Mouse (Mus musculus) myocyte (in vitro differentiated cells): ENCODE measurements around the gene B130006D01Rik. TPM values are rescaled to one million over a fixed set of nuclear protein-coding genes. Genes with fewer than 3 reads are reported as not detected.
A peak's percentile ranks its signal among the peaks of the same experiment; 100 is the strongest.

ENCODE experiments used
- H3K27me3 ChIP-seq: one replicate; pipeline ENCODE4 v1.6.1; 2011; ENCODE audit not compliant: control insufficient read depth, insufficient read depth, insufficient read length
- H3K36me3 ChIP-seq: one replicate; pipeline ENCODE4 v1.6.1; 2011; ENCODE audit not compliant: control insufficient read depth, insufficient read depth
- H3K4me2 ChIP-seq: one replicate; pipeline ENCODE4 v1.6.1; 2011; ENCODE audit warnings: low read depth, control low read depth
- H3K4me3 ChIP-seq: one replicate; pipeline ENCODE4 v1.5.1; 2011; ENCODE audit warnings: mild to moderate bottlenecking, control low read depth, moderate library complexity
- H3K79me2 ChIP-seq: one replicate; pipeline ENCODE4 v1.6.1; 2011; ENCODE audit not compliant: control insufficient read depth, insufficient read depth
- H3ac ChIP-seq: one replicate; pipeline ENCODE4 v1.6.1; 2011; ENCODE audit not compliant: control insufficient read depth, insufficient read length
- CEBPB ChIP-seq: IDR thresholded peaks from 2 replicates; pipeline ENCODE4 v1.6.1; 2011; ENCODE audit warnings: mild to moderate bottlenecking, moderate library complexity; ENCODE audit not compliant: poor library complexity, insufficient read depth, severe bottlenecking
- E2F4 ChIP-seq: IDR thresholded peaks from one replicate; pipeline ENCODE4 v1.6.1; 2011; ENCODE audit warnings: mild to moderate bottlenecking, control low read depth, moderate library complexity; ENCODE audit not compliant: insufficient read depth
- MAX ChIP-seq: IDR thresholded peaks from one replicate; pipeline ENCODE4 v1.6.1; 2011; ENCODE audit warnings: low read depth, mild to moderate bottlenecking, control low read depth
- MYOD1 ChIP-seq, 3 experiments: IDR thresholded peaks; one replicate each; pipeline ENCODE4 v1.6.1; 2011; ENCODE audit warnings: control low read depth in 2 of 3, low read depth in 2 of 3, mild to moderate bottlenecking in 2 of 3, moderate library complexity in 1 of 3; ENCODE audit not compliant: insufficient read length in 2 of 3, control insufficient read depth in 1 of 3
- MYOG ChIP-seq, 3 experiments: IDR thresholded peaks; one replicate each; pipeline ENCODE4 v1.6.1; 2011; ENCODE audit warnings: control low read depth in 2 of 3, low read depth in 2 of 3, mild to moderate bottlenecking in 2 of 3; ENCODE audit not compliant: insufficient read length in 2 of 3, control insufficient read depth in 1 of 3, insufficient read depth in 1 of 3
- POLR2A ChIP-seq: IDR thresholded peaks from one replicate; pipeline ENCODE4 v1.6.1; 2011; ENCODE audit warnings: low read depth, mild to moderate bottlenecking, control low read depth, moderate library complexity; ENCODE audit not compliant: insufficient read length
- POLR2AphosphoS2 ChIP-seq: IDR thresholded peaks from one replicate; pipeline ENCODE4 v1.6.1; 2011; ENCODE audit warnings: low read depth, control low read depth; ENCODE audit not compliant: insufficient read length
- REST ChIP-seq: IDR thresholded peaks from one replicate; pipeline ENCODE4 v1.6.1; 2011; ENCODE audit warnings: mild to moderate bottlenecking, control low read depth, moderate library complexity; ENCODE audit not compliant: insufficient read depth, insufficient read length
- SRF ChIP-seq: IDR thresholded peaks from one replicate; pipeline ENCODE4 v1.6.1; 2011; ENCODE audit warnings: low read depth; ENCODE audit not compliant: control insufficient read depth, insufficient read length
- TCF12 ChIP-seq: IDR thresholded peaks from one replicate; pipeline ENCODE4 v1.6.1; 2011; ENCODE audit warnings: mild to moderate bottlenecking, control low read depth; ENCODE audit not compliant: poor library complexity, insufficient read depth, severe bottlenecking
- TCF3 ChIP-seq: IDR thresholded peaks from one replicate; pipeline ENCODE4 v1.6.1; 2011; ENCODE audit warnings: low read depth, control low read depth; ENCODE audit not compliant: insufficient read length
- USF1 ChIP-seq: IDR thresholded peaks from one replicate; pipeline ENCODE4 v1.6.1; 2011; ENCODE audit warnings: low read depth, mild to moderate bottlenecking, control low read depth, moderate library complexity
- polyA plus RNA-seq: library from polyadenylated mRNA; unstranded; fragments of >200 nt; fragmentation: generic; extraction: Trizol; gene quantifications from one replicate; pipeline ENCODE4 v1.2.1, GENCODE M21; 2012; ENCODE audit warnings: missing spikeins

B130006D01Rik gene
- polyA plus RNA-seq, 1 experiment = 0.02 TPM

DNA sequence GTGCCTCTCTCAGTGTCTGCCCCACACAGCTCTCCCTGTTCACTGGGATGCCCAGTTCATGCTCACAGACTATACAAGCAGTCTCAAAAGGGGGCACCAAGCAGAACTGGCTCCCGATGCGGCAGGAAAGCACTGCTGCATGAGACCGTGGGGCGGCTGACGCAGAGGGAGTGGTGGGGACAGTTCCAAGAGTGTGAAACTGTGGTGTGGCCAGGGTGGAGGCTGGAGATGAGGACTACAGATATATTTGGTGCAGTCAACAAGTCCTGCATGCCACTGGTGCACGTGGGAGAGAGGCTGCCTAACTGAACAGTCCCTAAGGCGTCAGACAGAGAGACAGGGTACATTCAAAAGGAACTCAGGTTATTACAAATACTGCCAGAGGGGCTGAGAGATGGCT is 34.4 kb upstream of the B130006D01Rik start:
- no peaks in the 10 kb centered on the region for H3K27me3 ChIP-seq
- H3ac ChIP-seq = no peak overlapping the region
- no peaks in the 10 kb centered on the region for H3K36me3 ChIP-seq
- TF ChIP-seq MYOG (IDR thresholded peaks at IDR 0.05; ENCODE audit: control insufficient read depth in 1 of 3, insufficient read depth in 1 of 3, insufficient read length in 2 of 3, low read depth in 2 of 3) = no peak
- no peak for TF ChIP-seq SRF
- TF ChIP-seq TCF3 = no peak
- TF ChIP-seq POLR2A = no peak
- TF ChIP-seq CEBPB = no peak
- no peak for TF ChIP-seq REST
- TF ChIP-seq MYOD1 (IDR thresholded peaks at IDR 0.05; ENCODE audit: control insufficient read depth in 1 of 3, insufficient read length in 2 of 3, low read depth in 2 of 3) = no peak
- TF ChIP-seq MAX = no peak
- TF ChIP-seq POLR2AphosphoS2 = no peak
- no peak for TF ChIP-seq TCF12
- no peak for TF ChIP-seq USF1
- no peak for TF ChIP-seq E2F4
- peak overlapping the region; percentile 9 for H3K4me2 ChIP-seq
- H3K4me3 ChIP-seq = no peak overlapping the region
- H3K79me2 ChIP-seq = no peaks in the 10 kb centered on the region

DNA sequence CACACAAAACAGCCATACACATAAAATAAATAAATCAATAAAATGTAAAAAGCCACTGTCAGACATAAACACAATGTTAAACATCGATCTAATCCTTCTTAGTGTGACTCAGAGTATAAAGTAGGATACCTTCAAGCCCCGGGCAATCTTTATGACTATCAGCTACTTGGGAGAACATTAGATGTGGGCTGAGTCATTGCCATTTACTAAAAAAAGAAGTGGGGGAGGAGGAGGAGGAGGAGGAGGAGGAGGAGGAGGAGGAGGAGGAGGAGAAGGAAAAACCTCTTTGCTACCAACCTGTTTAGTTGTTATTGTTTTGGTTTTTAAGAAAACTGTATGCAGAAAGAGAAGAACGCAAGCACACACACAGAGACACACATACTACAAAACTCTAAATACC is 33.8 kb upstream of the B130006D01Rik start:
- no peak for TF ChIP-seq TCF12
- no peak for TF ChIP-seq TCF3
- TF ChIP-seq E2F4 = no peak
- TF ChIP-seq REST = no peak
- TF ChIP-seq MAX = no peak
- no peak for TF ChIP-seq CEBPB
- TF ChIP-seq POLR2AphosphoS2 = no peak
- no peak for TF ChIP-seq MYOD1 (IDR thresholded peaks at IDR 0.05; ENCODE audit: control insufficient read depth in 1 of 3, insufficient read length in 2 of 3, low read depth in 2 of 3)
- no peak for TF ChIP-seq USF1
- no peak for TF ChIP-seq SRF
- TF ChIP-seq MYOG (IDR thresholded peaks at IDR 0.05; ENCODE audit: control insufficient read depth in 1 of 3, insufficient read depth in 1 of 3, insufficient read length in 2 of 3, low read depth in 2 of 3) = no peak
- TF ChIP-seq POLR2A = no peak
- Histone ChIP-seq H3K4me3 (no peak overlapping the region), H3K4me2 (peak overlapping the region; percentile 9), H3K27me3 (no peaks in the 10 kb centered on the region), H3K79me2 (no peaks in the 10 kb centered on the region), H3ac (no peak overlapping the region), H3K36me3 (no peaks in the 10 kb centered on the region)

DNA sequence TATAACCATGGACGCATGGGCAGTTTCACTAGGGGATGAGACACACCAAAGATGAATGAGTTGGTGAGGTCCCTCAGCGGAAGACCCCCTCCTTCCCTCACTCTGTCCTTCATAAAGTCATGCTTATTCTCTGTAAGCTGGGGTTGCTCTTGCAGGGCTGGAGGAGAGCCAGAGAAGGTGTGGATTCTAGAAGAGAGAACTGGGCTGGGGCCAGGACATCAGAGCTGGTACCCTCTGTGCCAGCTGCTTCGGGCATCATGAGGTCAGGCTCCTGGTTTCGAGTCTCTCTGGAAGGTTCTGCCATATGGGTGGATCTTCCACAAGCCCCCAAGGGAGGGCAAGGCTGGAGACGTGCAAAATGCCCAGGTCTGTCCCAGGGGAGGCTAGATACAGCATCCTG is 24.8 kb upstream of the B130006D01Rik start:
- Histone ChIP-seq H3ac (no peak overlapping the region), H3K4me3 (no peak overlapping the region), H3K4me2 (no peak overlapping the region), H3K36me3 (no peaks in the 10 kb centered on the region), H3K27me3 (peaks cover 27% of the 10 kb centered on the region), H3K79me2 (no peaks in the 10 kb centered on the region)
- TF ChIP-seq E2F4 = no peak
- TF ChIP-seq MAX = no peak
- TF ChIP-seq MYOD1 (IDR thresholded peaks at IDR 0.05; ENCODE audit: control insufficient read depth in 1 of 3, insufficient read length in 2 of 3, low read depth in 2 of 3) = no peak
- TF ChIP-seq SRF = no peak
- no peak for TF ChIP-seq CEBPB
- TF ChIP-seq REST = no peak
- TF ChIP-seq USF1 = no peak
- no peak for TF ChIP-seq TCF3
- no peak for TF ChIP-seq POLR2A
- TF ChIP-seq TCF12 = no peak
- no peak for TF ChIP-seq MYOG (IDR thresholded peaks at IDR 0.05; ENCODE audit: control insufficient read depth in 1 of 3, insufficient read depth in 1 of 3, insufficient read length in 2 of 3, low read depth in 2 of 3)
- no peak for TF ChIP-seq POLR2AphosphoS2

DNA sequence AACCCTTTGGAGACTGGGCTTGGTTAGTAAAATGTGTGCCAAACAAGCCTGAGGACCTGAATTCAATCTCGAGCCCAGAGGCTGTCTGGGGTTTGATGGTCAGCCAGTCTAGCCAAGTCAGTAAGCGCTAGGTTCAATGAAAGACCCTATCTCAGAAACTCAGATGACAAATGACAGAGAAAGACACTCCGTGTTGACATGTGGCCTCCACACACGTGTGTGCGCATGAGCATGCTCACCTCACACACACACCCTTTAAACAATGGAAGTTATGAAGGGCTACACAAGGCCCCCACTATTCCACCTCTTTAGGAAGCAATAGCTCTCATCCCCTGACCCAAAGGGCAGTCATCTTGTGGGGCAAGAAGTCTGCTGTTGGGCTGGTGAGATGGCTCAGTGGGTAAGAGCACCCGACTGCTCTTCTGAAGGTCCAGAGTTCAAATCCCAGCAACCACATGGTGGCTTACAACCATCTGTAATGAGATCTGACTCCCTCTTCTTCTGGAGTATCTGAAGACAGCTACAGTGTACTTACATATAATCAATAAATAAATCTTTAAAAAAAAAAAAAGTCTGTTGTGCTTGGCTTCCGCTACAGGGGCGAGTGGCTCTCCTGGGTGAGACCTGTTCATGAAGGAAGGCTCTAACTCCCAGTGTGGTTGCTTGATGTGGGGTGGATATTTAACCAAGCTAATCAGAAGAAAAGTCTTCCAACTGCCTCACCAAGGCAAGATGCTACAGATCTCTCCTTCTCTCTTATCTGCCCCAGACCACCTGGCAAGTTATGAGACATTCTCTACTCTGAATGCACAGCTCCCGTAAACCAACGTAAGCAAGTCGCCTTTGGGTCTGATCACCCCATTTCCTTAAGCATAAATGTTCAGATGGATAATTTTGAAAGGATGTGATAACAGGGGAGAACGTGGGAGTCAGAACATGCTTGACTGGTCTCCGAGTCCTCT is 22.3 kb upstream of the B130006D01Rik start:
- no peak overlapping the region for H3K4me3 ChIP-seq

More for the DNA sequence above, 22.3 kb upstream of the B130006D01Rik start:
- Histone ChIP-seq H3ac (no peak overlapping the region), H3K27me3 (peaks cover 43% of the 10 kb centered on the region), H3K79me2 (no peaks in the 10 kb centered on the region), H3K36me3 (no peaks in the 10 kb centered on the region), H3K4me2 (no peak overlapping the region)
- no peak for TF ChIP-seq TCF12
